Mouse (Mus musculus) testis, postnatal 14 days (tissue): Measurements from ENCODE around the gene Cep97.
"Not testable (repeated sequence)": the region's sequence is repeated elsewhere in the genome, so short reads cannot be mapped to it uniquely, and the experiment has no call there.

Experiments
- DNase-seq: peaks from one replicate; pipeline ENCODE4 v3.0.0; 2021; ENCODE audit warnings: low spot score

The Cep97 gene

DNA sequence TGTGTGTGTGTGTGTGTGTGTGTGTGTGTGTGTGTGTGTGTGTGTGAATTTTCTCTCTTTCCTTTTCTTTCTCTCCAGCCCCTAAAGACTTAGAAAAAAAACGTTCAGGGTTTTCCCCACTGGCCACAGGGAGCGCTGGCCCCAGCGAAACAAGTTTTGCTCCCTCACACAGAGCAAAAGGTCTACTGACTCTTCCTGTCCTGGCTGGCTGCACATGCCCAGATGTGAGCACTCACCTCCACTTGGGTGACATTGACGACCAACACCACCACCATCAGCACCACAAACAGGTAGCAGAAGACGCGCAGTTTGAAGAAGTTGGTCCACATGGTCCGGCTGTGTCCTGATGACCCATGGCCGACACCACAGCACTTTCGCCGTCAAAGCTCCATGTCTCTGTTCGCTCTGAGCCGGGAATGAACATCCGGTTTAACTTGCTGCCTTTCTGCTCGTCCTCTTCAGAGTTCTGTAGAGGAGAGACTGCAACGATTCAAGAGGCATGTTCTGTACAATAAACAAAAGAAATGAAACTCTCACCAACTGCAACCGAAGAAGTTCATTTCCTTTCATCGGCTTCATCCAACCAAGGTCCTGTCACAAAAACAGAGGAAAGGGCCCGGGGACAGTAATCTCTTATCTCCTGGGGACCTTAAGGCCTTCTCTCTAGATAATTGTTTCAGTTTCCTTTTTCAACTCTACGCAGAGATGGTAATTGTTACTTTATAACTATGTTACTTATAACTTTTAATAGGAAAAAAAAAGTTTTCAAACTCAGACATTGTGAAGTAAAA lies 44.1 kb downstream of the Cep97 start:
- DNase-seq, result no peak

- no peak for DNase-seq
Observed at GRCm38 (mm10) chr16:55889451-55889850, 45.2 kb downstream of the Cep97 start.

GRCm38 (mm10) chr16:55888584-55888960 lies 46.1 kb downstream of the Cep97 start:
- no peak for DNase-seq

- no peak for DNase-seq
Observed at GRCm38 (mm10) chr16:55887814-55888583, 46.7 kb downstream of the Cep97 start.

DNA sequence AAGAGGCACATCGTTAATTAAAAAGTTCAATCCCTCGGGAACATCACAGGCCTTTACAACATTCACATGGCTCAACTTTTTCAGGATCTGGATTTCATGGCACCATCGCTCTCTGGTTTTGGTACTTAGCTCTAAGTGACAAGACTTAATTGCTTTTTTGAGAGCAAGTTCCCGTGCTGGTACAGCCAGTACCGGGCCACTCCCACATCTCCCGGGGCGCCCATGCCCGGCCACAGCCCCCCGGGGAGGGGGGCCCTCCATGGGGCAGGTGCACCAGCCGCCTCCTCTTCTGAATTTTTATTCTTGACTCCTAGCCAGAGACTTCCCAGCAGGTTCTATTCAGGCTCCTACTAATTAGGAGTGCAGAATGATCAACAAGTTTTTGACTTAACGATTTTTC lies 50.4 kb downstream of the Cep97 start:
- no peak for DNase-seq

- no peak for DNase-seq
Observed at GRCm38 (mm10) chr16:55876025-55876424, 58.6 kb downstream of the Cep97 start.

- no peak for DNase-seq
Observed at GRCm38 (mm10) chr16:55863832-55864231, 70.8 kb downstream of the Cep97 start.

GRCm38 (mm10) chr16:55863149-55863815 lies 71.4 kb downstream of the Cep97 start:
- peak; percentile 57 for DNase-seq

DNA sequence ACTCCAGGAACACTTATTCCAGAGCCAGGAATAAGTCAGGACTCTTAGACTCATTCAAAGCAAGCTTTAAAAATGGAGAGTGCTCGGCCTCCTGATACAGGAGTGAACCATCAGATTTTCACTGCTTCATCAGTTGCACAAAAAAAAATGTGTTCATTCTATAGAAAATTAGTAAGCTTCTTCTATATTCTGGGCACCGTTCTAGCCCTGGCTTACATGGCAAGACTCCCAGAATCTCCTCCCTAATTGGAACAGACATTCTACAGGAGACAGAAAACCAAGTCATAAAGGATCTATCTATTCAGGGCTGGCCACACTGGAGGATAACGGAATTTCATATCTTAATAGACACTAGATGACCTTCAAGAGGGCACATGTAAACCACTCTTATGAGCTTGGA lies 73.6 kb downstream of the Cep97 start:
- DNase-seq, result no peak

GRCm38 (mm10) chr16:55859421-55859820 lies 75.2 kb downstream of the Cep97 start:
- DNase-seq, result not testable (repeated sequence)

GRCm38 (mm10) chr16:55858465-55858864 lies 76.2 kb downstream of the Cep97 start:
- DNase-seq, result no peak

DNA sequence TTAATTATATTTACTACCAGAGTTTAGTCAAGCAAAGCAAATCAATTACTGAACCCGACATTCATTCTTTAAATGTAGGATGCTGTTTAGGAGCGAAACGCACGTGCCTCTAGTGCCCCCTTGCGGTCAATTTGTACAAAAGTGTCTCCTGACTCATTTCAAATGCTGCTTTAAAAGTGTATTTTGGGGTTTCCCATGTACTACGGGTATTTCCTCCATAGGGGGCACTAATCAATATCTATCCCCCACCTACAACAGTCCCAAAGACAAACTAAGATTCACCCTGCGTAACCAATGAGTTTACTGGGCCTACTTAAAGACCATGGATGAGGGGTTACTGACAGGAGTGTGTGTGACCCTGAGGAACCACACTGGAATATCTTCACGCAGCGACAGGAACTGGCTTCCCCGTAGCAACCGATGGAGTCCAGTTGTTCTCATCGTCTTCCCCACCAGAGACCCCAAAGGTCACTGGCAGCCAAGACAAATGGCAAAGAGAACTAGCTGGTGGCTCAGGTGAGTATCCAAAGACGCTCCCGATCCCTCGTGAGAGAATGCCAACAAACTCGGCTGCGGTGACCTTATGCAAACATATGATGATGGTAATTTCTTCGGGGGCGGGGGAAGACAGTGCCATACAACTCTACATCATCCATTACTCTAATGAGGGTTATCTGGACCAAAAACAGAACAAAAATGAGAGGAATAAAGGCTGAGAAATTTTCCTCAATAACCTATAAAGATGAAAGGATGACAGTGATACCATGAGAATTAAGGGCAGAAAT lies 81.5 kb downstream of the Cep97 start:
- no peak for DNase-seq

- no peak for DNase-seq
Observed at GRCm38 (mm10) chr16:55852515-55852914, 82.1 kb downstream of the Cep97 start.

DNA sequence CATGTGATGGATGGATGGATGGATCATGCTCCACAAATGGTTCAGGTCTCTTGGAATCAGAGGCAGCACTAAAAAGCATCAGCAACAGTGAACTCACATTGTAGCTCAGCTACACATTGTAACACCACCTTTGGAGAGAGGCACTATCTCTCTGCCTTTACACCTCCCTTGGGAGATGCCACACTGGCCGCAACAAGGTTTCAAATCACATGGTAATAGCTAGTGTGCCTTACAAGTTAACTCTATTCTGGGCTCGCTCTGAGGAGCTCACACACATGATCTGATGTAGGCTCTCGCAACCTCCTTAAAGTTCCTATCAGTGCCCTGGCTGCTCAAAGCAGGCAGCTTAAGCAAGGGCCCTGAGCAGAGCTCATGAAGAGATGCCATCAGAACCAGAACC lies 84.2 kb downstream of the Cep97 start:
- DNase-seq, result peak; percentile 60
